Mouse (Mus musculus): ENCODE measurements at regions not wholly inside any gene's neighbourhood (a gene's known extent, or its start where the extent isn't known, plus 50 kb on each side); places are given as distances from the start of the nearest gene placed in this dataset.
A peak's percentile ranks its signal among the peaks of the same experiment; 100 is the strongest.

GRCm38 (mm10) chr15:6071873-6072272 lies 227.7 kb upstream of the Dab2 start:
- Histone ChIP-seq H3K36me3 (ENCODE audit: control insufficient read depth, insufficient read depth, low read length) (no peaks in the 10 kb centered on the region), H3K9me3 (ENCODE audit: control insufficient read depth, low read length) (no peaks in the 10 kb centered on the region), H3K27me3 (replicated peaks; ENCODE audit: control insufficient read depth, insufficient read depth, low read length) (no peaks in the 10 kb centered on the region), H3K4me3 (ENCODE audit: low read length) (no peak overlapping the region), H3K4me1 (ENCODE audit: control insufficient read depth, insufficient read depth, low read depth, low read length) (no peaks in the 10 kb centered on the region), H3K9ac (ENCODE audit: low read depth, low read length) (no peak overlapping the region), H3K4me2 (ENCODE audit: low read length) (no peak overlapping the region), H3K27ac (ENCODE audit: low read depth, low read length) (no peak overlapping the region)
- ATAC-seq: no peak

DNA sequence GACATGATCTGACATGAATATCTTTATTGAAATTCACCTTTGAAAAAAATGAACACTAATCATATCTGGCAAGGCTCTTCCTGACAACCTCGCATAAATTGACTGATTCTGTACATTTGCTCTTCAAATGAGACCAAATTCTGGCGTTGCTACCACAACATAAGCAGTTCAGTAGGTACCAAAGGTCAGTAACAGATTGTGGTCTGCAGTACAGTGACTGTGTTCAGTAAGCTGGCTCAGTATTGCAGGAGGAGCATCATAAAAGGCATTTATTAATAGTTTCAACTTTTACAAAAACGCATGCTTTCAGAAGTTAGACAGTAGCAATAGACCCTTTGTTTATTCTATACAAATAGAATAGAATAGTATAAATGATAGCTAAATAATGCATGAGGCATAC lies 226.7 kb upstream of the Dab2 start:
- H3K4me2 ChIP-seq (ENCODE audit: low read length): no peak overlapping the region
- no peaks in the 10 kb centered on the region for H3K36me3 ChIP-seq (ENCODE audit: control insufficient read depth, insufficient read depth, low read length)
- no peak overlapping the region for H3K4me3 ChIP-seq (ENCODE audit: low read length)
- H3K4me1 ChIP-seq (ENCODE audit: control insufficient read depth, insufficient read depth, low read depth, low read length): no peaks in the 10 kb centered on the region
- H3K27ac ChIP-seq (ENCODE audit: low read depth, low read length): no peak overlapping the region
- H3K27me3 ChIP-seq (replicated peaks; ENCODE audit: control insufficient read depth, insufficient read depth, low read length): no peaks in the 10 kb centered on the region
- no peaks in the 10 kb centered on the region for H3K9me3 ChIP-seq (ENCODE audit: control insufficient read depth, low read length)
- 78% methylated on average over 3 of the region's 3 CpGs for WGBS
- no peak overlapping the region for H3K9ac ChIP-seq (ENCODE audit: low read depth, low read length)
- ATAC-seq: no peak

DNA sequence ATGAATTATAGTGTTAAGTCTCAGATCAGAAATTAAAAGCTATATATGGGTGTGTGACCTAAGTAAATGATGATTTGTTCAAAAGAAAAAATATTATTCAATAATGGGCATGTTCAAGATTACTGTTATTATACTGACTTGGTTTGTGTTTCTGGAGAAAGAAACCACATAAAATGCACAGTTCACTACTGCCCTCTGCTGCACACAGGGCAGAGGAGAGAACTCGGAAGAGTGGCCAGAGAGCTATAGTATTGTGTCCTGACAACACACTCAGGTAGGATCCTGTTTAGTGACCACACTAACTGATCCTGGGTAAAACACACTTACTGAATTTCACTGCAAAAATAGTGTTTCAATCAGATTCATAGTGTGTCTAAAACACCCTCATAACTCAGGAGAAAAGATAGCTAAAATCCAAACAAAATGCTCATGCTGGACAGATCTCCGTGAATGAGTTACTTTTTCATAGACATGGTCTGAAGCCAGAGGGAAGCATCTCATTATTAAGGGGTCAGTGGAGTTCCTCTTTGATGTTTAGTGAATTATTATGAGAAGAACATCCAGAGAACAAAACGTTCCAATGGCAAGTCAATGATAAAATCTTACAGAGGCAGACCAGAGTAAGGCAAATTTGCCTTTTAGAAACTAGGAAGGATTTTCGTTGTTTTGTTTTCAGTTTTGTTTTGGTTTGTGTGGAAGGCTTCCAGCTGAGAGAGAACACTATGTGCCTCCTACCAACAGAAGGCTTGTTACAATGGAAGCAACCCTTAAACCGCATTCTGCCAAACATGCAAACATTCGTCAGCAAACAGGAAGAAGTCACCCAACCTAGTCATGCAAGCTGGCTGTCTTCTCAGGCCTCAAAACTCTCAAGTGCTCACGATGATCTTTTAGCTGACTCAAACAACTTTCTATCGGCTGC lies 218.6 kb upstream of the Dab2 start:
- Histone ChIP-seq H3K4me1 (ENCODE audit: control insufficient read depth, insufficient read depth, low read depth, low read length) (no peaks in the 10 kb centered on the region), H3K4me3 (ENCODE audit: low read length) (no peak overlapping the region), H3K27me3 (replicated peaks; ENCODE audit: control insufficient read depth, insufficient read depth, low read length) (no peaks in the 10 kb centered on the region), H3K9ac (ENCODE audit: low read depth, low read length) (no peak overlapping the region), H3K4me2 (ENCODE audit: low read length) (no peak overlapping the region), H3K9me3 (ENCODE audit: control insufficient read depth, low read length) (no peaks in the 10 kb centered on the region), H3K36me3 (ENCODE audit: control insufficient read depth, insufficient read depth, low read length) (no peaks in the 10 kb centered on the region), H3K27ac (ENCODE audit: low read depth, low read length) (no peak overlapping the region)
- 35% methylated on average over 8 of the region's 8 CpGs for WGBS
- peak; percentile 73; the same call in 1 of the 2 replicates for ATAC-seq

DNA sequence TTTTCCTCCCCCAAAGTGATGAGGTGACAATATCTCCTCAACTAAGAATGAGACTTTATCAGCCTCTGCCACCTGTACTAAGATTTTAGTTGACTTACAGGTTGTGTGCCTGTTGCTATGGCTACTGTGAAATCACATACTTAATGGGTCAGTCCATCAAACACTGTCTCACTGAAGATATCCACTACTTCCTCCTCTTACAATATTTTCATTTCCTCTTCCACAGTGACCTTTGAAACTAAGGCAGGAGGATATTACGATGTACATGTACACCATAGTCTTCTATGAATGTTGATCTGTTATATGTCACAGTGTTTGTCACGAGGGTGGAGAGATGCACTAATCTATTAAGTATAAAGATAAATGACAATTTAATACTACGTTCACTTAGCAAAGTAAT lies 212.4 kb upstream of the Dab2 start:
- no peaks in the 10 kb centered on the region for H3K4me1 ChIP-seq (ENCODE audit: control insufficient read depth, insufficient read depth, low read depth, low read length)
- ATAC-seq: no peak
- no peak overlapping the region for H3K4me2 ChIP-seq (ENCODE audit: low read length)
- H3K27ac ChIP-seq (ENCODE audit: low read depth, low read length): no peak overlapping the region
- H3K9ac ChIP-seq (ENCODE audit: low read depth, low read length): no peak overlapping the region
- no peaks in the 10 kb centered on the region for H3K27me3 ChIP-seq (replicated peaks; ENCODE audit: control insufficient read depth, insufficient read depth, low read length)
- H3K4me3 ChIP-seq (ENCODE audit: low read length): no peak overlapping the region
- no peaks in the 10 kb centered on the region for H3K36me3 ChIP-seq (ENCODE audit: control insufficient read depth, insufficient read depth, low read length)
- 77% methylated on average over 3 of the region's 3 CpGs for WGBS
- no peaks in the 10 kb centered on the region for H3K9me3 ChIP-seq (ENCODE audit: control insufficient read depth, low read length)

DNA sequence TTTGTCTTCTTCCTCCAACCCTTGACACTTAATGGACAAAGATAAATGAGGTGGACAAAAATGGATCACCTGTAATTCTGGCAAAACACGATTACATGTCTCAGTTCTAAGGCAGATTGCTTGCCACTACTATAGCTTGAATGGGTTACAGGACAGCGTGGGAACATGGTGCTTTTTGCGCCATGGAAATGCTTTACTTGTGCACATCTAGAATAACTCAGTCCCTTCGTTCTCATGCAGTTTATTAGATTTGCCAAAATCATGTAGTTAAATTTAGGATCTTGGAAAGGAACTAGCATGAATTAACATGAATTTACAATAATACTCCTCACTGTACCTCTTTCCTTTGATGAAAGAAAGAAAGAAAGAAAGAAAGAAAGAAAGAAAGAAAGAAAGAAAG lies 211.1 kb upstream of the Dab2 start:
- Histone ChIP-seq H3K4me3 (ENCODE audit: low read length) (no peak overlapping the region), H3K4me2 (ENCODE audit: low read length) (no peak overlapping the region), H3K27me3 (replicated peaks; ENCODE audit: control insufficient read depth, insufficient read depth, low read length) (no peaks in the 10 kb centered on the region), H3K9ac (ENCODE audit: low read depth, low read length) (no peak overlapping the region), H3K9me3 (ENCODE audit: control insufficient read depth, low read length) (no peaks in the 10 kb centered on the region), H3K36me3 (ENCODE audit: control insufficient read depth, insufficient read depth, low read length) (no peaks in the 10 kb centered on the region), H3K27ac (ENCODE audit: low read depth, low read length) (no peak overlapping the region), H3K4me1 (ENCODE audit: control insufficient read depth, insufficient read depth, low read depth, low read length) (no peaks in the 10 kb centered on the region)
- ATAC-seq: no peak
- WGBS: 92% methylated on average over 4 of the region's 4 CpGs

GRCm38 (mm10) chr15:6129697-6130096 lies 169.9 kb upstream of the Dab2 start:
- 80% methylated on average over 3 of the region's 3 CpGs for WGBS
- H3K27ac ChIP-seq (ENCODE audit: low read depth, low read length): no peak overlapping the region
- no peaks in the 10 kb centered on the region for H3K4me1 ChIP-seq (ENCODE audit: control insufficient read depth, insufficient read depth, low read depth, low read length)
- H3K9me3 ChIP-seq (ENCODE audit: control insufficient read depth, low read length): no peaks in the 10 kb centered on the region
- H3K9ac ChIP-seq (ENCODE audit: low read depth, low read length): no peak overlapping the region
- H3K27me3 ChIP-seq (replicated peaks; ENCODE audit: control insufficient read depth, insufficient read depth, low read length): no peaks in the 10 kb centered on the region
- no peak overlapping the region for H3K4me2 ChIP-seq (ENCODE audit: low read length)
- no peak overlapping the region for H3K4me3 ChIP-seq (ENCODE audit: low read length)
- H3K36me3 ChIP-seq (ENCODE audit: control insufficient read depth, insufficient read depth, low read length): no peaks in the 10 kb centered on the region
- no peak for ATAC-seq

- H3K27ac ChIP-seq (ENCODE audit: low read depth, low read length): no peak overlapping the region
- H3K27me3 ChIP-seq (replicated peaks; ENCODE audit: control insufficient read depth, insufficient read depth, low read length): no peaks in the 10 kb centered on the region
- H3K4me3 ChIP-seq (ENCODE audit: low read length): no peak overlapping the region
- H3K4me2 ChIP-seq (ENCODE audit: low read length): no peak overlapping the region
- H3K9me3 ChIP-seq (ENCODE audit: control insufficient read depth, low read length): no peaks in the 10 kb centered on the region; the same call in 1 of the 2 replicates
- H3K4me1 ChIP-seq (ENCODE audit: control insufficient read depth, insufficient read depth, low read depth, low read length): no peaks in the 10 kb centered on the region
- ATAC-seq: no peak
- no peaks in the 10 kb centered on the region for H3K36me3 ChIP-seq (ENCODE audit: control insufficient read depth, insufficient read depth, low read length)
- no peak overlapping the region for H3K9ac ChIP-seq (ENCODE audit: low read depth, low read length)
Measured at GRCm38 (mm10) chr15:6132216-6132615, 167.4 kb upstream of the Dab2 start.

DNA sequence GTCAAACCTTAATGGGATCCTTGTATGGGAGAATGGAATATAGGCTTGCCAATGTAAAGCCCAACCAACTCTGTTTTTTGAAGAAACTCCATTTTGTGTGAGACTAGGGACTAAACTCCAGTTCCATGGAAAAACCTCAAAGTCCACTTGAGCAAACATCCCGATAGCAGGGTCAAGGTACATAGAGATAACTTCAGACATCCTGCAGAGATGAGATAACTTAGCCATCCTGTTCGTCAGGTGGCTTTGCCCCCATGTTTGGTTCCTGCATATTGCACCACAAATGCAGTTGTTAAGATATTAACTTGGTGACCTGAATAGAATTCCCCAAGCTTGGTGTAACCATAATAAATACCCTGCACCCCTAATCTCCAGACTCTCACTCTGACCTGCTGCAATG lies 154.5 kb upstream of the Dab2 start:
- no peak overlapping the region for H3K4me2 ChIP-seq (ENCODE audit: low read length)
- no peak overlapping the region for H3K4me3 ChIP-seq (ENCODE audit: low read length)
- H3K27me3 ChIP-seq (replicated peaks; ENCODE audit: control insufficient read depth, insufficient read depth, low read length): no peaks in the 10 kb centered on the region
- no peaks in the 10 kb centered on the region for H3K36me3 ChIP-seq (ENCODE audit: control insufficient read depth, insufficient read depth, low read length)
- ATAC-seq: no peak
- WGBS: 96% methylated on average over 2 of the region's 2 CpGs
- no peaks in the 10 kb centered on the region for H3K4me1 ChIP-seq (ENCODE audit: control insufficient read depth, insufficient read depth, low read depth, low read length)
- H3K27ac ChIP-seq (ENCODE audit: low read depth, low read length): no peak overlapping the region
- no peak overlapping the region for H3K9ac ChIP-seq (ENCODE audit: low read depth, low read length)
- no peaks in the 10 kb centered on the region for H3K9me3 ChIP-seq (ENCODE audit: control insufficient read depth, low read length)

DNA sequence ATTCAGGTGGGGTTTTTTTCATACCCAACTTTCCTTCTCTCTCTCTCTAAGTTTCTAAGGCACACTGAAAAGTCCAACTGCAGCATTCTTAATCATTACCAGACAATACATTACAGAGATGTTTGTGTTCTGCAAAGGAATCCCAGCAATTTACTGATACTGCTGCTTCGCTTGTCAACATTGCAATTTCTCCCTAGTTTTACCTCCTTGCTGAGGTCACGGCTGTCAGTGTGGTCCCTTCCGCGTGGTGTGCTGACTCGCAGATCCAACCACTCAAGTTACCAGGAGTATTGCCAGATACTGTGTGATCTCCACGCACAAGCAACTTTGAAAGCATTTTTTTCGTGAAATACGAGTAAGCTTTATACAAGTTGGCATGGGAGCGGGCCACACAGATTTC lies 144.9 kb upstream of the Dab2 start:
- Histone ChIP-seq H3K9me3 (ENCODE audit: control insufficient read depth, low read length) (peaks cover 2% of the 10 kb centered on the region), H3K4me1 (ENCODE audit: control insufficient read depth, insufficient read depth, low read depth, low read length) (no peaks in the 10 kb centered on the region), H3K4me2 (ENCODE audit: low read length) (no peak overlapping the region), H3K27me3 (replicated peaks; ENCODE audit: control insufficient read depth, insufficient read depth, low read length) (no peaks in the 10 kb centered on the region), H3K27ac (ENCODE audit: low read depth, low read length) (no peak overlapping the region), H3K9ac (ENCODE audit: low read depth, low read length) (no peak overlapping the region), H3K4me3 (ENCODE audit: low read length) (no peak overlapping the region), H3K36me3 (ENCODE audit: control insufficient read depth, insufficient read depth, low read length) (no peaks in the 10 kb centered on the region)
- 79% methylated on average over 9 of the region's 9 CpGs for WGBS
- no peak for ATAC-seq

All from hindbrain, embryonic 16.5 days (tissue).